Mouse (Mus musculus): ENCODE data around the gene Fam19a5. TPM values are rescaled to one million over a fixed set of nuclear protein-coding genes. Genes with fewer than 3 reads are reported as not detected.

Fam19a5 gene
- polyA plus RNA-seq, 1 experiment from 2014 or later, result 3.0 TPM

DNA sequence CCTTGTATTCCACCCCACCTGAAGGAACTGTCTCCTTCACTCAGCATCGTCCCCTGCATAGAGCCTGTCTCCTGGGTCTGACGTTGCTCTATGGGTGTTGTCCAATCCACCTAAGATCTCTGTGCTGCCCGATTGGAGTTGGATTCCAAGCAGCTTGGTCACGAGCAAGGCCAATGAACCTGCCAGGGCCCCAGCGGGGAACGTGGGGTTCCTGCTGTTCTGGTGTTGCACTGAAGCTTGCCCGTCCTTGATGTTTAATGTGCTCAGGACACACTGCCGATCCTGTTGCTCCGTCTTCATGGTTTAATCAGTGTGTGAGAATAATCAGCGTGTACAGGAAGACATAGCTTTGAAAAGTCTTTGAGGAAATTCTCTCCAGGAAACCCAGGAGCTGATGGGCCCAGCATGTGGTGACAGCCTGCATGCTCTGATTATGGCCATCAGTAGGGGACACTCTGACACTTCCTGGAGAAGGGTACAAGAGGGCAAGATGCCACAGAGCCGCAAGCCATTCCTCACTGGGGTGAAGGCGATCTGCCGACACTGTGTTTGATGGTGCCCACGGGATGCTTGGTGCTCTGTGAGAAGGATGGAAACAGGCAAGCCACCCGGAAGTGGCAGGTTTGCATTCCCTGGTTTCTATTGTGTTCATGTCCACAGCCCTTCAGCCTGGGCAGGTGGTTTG is 147.3 kb downstream of the Fam19a5 start:
- Histone ChIP-seq H3K9me3 (replicated peaks) (no peaks in the 10 kb centered on the region), H3K4me3 (no peak overlapping the region), H3K4me1 (peaks cover 17% of the 10 kb centered on the region), H3K27ac (peak overlapping the region; percentile 6; the same call in 1 of the 2 replicates), H3K36me3 (no peaks in the 10 kb centered on the region), H3K27me3 (ENCODE audit: low read depth, poor library complexity, severe bottlenecking) (no peaks in the 10 kb centered on the region)
- DNase-seq (ENCODE audit: low spot score), result no peak
- WGBS, result 88% methylated on average over 15 of the region's 15 CpGs

GRCm38 (mm10) chr15:87691958-87692357 is 147.9 kb downstream of the Fam19a5 start:
- Histone ChIP-seq H3K4me3 (no peak overlapping the region), H3K27ac (no peak overlapping the region), H3K36me3 (no peaks in the 10 kb centered on the region), H3K27me3 (ENCODE audit: low read depth, poor library complexity, severe bottlenecking) (no peaks in the 10 kb centered on the region), H3K4me1 (peaks cover 12% of the 10 kb centered on the region), H3K9me3 (replicated peaks) (no peaks in the 10 kb centered on the region)
- WGBS, result 88% methylated on average over 4 of the region's 4 CpGs
- DNase-seq (ENCODE audit: low spot score), result no peak

DNA sequence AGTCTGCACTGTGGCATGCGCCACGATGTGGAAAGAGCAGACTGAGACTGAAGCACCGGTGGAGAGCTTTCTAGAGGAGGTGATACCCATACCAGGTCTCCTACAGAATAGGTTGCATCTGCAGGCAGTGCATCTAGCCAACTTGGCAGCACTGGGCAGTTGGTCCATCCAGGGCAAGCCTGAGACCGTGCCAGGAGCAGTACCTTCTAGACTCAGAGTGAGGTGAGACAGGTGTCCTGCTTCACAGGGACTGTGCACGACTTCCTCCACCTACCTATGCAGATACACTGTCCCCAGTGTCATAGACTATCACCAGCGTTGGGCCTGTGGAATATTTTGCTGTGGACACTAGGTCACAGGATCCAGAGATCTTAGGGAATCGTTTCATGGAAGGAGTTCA is 148.3 kb downstream of the Fam19a5 start:
- WGBS, result 91% methylated on average over 7 of the region's 7 CpGs
- DNase-seq (ENCODE audit: low spot score), result no peak
- Histone ChIP-seq H3K36me3 (no peaks in the 10 kb centered on the region), H3K4me1 (peaks cover 12% of the 10 kb centered on the region), H3K4me3 (no peak overlapping the region), H3K27ac (no peak overlapping the region), H3K9me3 (replicated peaks) (no peaks in the 10 kb centered on the region), H3K27me3 (ENCODE audit: low read depth, poor library complexity, severe bottlenecking) (no peaks in the 10 kb centered on the region)

- Histone ChIP-seq H3K9me3 (replicated peaks) (no peaks in the 10 kb centered on the region), H3K36me3 (no peaks in the 10 kb centered on the region), H3K27ac (no peak overlapping the region), H3K27me3 (ENCODE audit: low read depth, poor library complexity, severe bottlenecking) (no peaks in the 10 kb centered on the region), H3K4me1 (peaks cover 12% of the 10 kb centered on the region), H3K4me3 (no peak overlapping the region)
- no peak for DNase-seq (ENCODE audit: low spot score)
- WGBS, result 67% methylated on average over 4 of the region's 4 CpGs
Observed at GRCm38 (mm10) chr15:87692865-87693513, 148.9 kb downstream of the Fam19a5 start.

DNA sequence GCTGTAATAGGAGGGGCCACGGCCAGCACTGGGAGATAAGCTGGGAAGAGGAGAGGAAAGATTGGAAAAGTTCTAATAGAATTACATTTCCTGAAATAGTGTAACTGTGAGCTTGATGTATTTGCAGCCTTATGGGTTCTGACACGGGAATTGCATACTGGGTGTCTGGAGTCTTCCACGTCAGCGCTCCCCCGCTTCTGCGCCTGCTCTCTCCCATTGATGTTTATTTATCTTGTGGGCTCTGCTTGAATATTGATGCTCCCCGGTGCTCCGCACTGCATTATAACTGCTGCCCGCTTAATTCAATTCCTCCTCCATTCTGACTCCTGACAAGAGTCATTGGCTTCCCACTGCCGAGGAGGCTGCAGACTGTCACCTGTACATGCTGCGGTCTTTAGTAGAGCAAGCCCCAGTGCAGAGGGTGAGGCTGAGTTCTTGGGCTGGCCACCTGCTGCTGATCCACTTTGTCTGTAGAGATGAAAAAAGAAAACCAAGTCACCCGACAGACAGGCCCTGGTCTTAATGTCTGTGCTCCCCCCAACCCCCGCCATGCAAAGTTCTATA is 153.4 kb downstream of the Fam19a5 start:
- DNase-seq (ENCODE audit: low spot score), result no peak
- Histone ChIP-seq H3K36me3 (no peaks in the 10 kb centered on the region), H3K27me3 (ENCODE audit: low read depth, poor library complexity, severe bottlenecking) (no peaks in the 10 kb centered on the region), H3K27ac (no peak overlapping the region), H3K4me1 (peaks cover 9% of the 10 kb centered on the region), H3K4me3 (no peak overlapping the region), H3K9me3 (replicated peaks) (no peaks in the 10 kb centered on the region)
- 90% methylated on average over 13 of the region's 13 CpGs for WGBS

GRCm38 (mm10) chr15:87698562-87699320 is 154.6 kb downstream of the Fam19a5 start:
- DNase-seq (ENCODE audit: low spot score), result no peak
- no peak overlapping the region for H3K4me3 ChIP-seq
- no peak overlapping the region for H3K27ac ChIP-seq
- no peaks in the 10 kb centered on the region for H3K9me3 ChIP-seq (replicated peaks)
- H3K4me1 ChIP-seq, result peaks cover 9% of the 10 kb centered on the region
- no peaks in the 10 kb centered on the region for H3K36me3 ChIP-seq
- no peaks in the 10 kb centered on the region for H3K27me3 ChIP-seq (ENCODE audit: low read depth, poor library complexity, severe bottlenecking)
- 70% methylated on average over 14 of the region's 14 CpGs for WGBS

DNA sequence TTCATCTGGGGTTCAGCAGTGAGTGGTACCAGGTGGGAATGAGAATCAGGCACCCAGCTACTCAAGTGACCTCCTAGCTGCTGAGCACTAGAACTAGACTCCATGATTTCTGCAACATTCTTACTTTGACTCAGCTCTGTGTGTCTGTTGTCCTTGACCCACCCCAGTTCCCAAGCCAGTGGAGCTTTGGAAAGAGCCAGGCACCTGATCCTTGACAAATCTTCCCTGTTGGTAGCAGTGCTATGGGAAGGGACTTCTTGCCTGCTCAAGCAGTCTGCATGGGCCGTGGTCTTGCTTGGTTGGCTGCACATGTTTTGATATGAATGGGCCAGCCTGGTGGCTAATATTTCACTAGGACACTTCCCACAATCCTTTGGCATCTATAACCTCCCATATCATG is 158.7 kb downstream of the Fam19a5 start:
- Histone ChIP-seq H3K27ac (no peak overlapping the region), H3K4me3 (no peak overlapping the region), H3K27me3 (ENCODE audit: low read depth, poor library complexity, severe bottlenecking) (no peaks in the 10 kb centered on the region), H3K4me1 (peaks cover 9% of the 10 kb centered on the region), H3K9me3 (replicated peaks) (no peaks in the 10 kb centered on the region), H3K36me3 (no peaks in the 10 kb centered on the region)
- no peak for DNase-seq (ENCODE audit: low spot score)
- 100% methylated on average over 1 of the region's 1 CpGs for WGBS

DNA sequence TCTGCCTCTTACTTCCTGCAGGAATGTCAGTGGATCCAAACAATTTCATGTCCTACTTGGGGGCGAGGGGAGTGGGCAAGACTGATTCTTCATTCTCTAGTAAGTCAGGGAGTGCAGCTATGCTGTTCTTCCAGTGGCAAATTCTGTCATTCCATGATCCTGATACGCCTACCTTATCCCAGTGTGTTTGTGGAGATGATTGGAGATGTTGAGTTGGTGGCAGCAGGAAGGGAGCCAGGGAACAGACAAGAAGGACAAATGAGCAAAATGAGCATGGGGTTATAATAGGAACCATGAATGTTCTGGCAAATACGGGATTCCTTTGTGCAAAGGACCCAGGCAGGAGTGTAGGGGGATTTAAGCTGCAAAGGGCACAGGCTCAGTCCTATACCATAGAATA is 159.2 kb downstream of the Fam19a5 start:
- 91% methylated on average over 3 of the region's 3 CpGs for WGBS
- Histone ChIP-seq H3K27ac (no peak overlapping the region), H3K9me3 (replicated peaks) (no peaks in the 10 kb centered on the region), H3K4me3 (no peak overlapping the region), H3K36me3 (no peaks in the 10 kb centered on the region), H3K4me1 (peaks cover 8% of the 10 kb centered on the region), H3K27me3 (ENCODE audit: low read depth, poor library complexity, severe bottlenecking) (no peaks in the 10 kb centered on the region)
- no peak for DNase-seq (ENCODE audit: low spot score)

- 88% methylated on average over 4 of the region's 4 CpGs for WGBS
- DNase-seq (ENCODE audit: low spot score), result no peak
- H3K4me3 ChIP-seq, result no peak overlapping the region
- H3K4me1 ChIP-seq, result peaks cover 9% of the 10 kb centered on the region; the same call in 1 of the 2 replicates
- H3K27me3 ChIP-seq (ENCODE audit: low read depth, poor library complexity, severe bottlenecking), result no peaks in the 10 kb centered on the region
- H3K36me3 ChIP-seq, result no peaks in the 10 kb centered on the region
- H3K9me3 ChIP-seq (replicated peaks), result no peaks in the 10 kb centered on the region
- H3K27ac ChIP-seq, result no peak overlapping the region
Observed at GRCm38 (mm10) chr15:87711790-87712189, 167.7 kb downstream of the Fam19a5 start.

- Histone ChIP-seq H3K27me3 (ENCODE audit: low read depth, poor library complexity, severe bottlenecking) (no peaks in the 10 kb centered on the region), H3K36me3 (no peaks in the 10 kb centered on the region), H3K4me3 (no peak overlapping the region), H3K9me3 (replicated peaks) (no peaks in the 10 kb centered on the region), H3K27ac (no peak overlapping the region), H3K4me1 (peaks cover 9% of the 10 kb centered on the region; the same call in 1 of the 2 replicates)
- no peak for DNase-seq (ENCODE audit: low spot score)
- 87% methylated on average over 8 of the region's 8 CpGs for WGBS
Observed at GRCm38 (mm10) chr15:87712221-87712620, 168.1 kb downstream of the Fam19a5 start.

DNA sequence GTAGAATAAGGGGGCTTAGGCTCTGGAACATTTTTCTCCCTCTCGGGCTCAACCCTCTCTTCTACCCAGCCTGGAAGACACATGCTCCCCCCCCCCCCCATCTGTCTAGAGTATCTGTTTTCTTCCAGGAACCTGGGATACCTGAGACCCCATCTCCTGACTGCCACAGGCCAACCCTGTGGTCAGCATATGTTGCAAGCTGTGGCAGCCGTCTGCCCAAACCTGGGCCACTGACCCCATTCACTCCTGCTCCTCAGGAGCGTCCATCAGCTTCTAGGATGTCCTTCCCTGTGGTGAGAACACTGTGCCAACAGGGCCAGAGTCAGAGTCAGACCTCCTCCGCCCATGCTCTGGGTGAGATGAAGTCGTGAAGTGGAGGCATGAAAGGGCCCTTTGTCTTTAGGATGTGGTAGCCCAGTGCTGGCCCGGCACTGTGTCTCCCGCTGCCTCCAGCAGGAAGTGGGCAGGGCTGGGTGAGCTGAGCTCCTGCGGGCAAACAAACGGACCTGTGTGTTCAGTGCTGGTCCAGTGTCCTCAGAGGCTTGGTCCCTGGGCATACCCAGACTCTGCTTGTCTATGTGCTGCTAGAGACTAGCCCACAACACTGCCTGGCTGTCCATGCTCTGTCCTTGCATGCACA is 171.1 kb downstream of the Fam19a5 start:
- Histone ChIP-seq H3K9me3 (replicated peaks) (no peaks in the 10 kb centered on the region), H3K4me3 (no peak overlapping the region), H3K4me1 (peaks cover 9% of the 10 kb centered on the region; the same call in 1 of the 2 replicates), H3K36me3 (no peaks in the 10 kb centered on the region), H3K27me3 (ENCODE audit: low read depth, poor library complexity, severe bottlenecking) (no peaks in the 10 kb centered on the region), H3K27ac (peak overlapping the region; percentile 71)
- no peak for DNase-seq (ENCODE audit: low spot score)
- WGBS, result 83% methylated on average over 9 of the region's 9 CpGs

- no peak for DNase-seq (ENCODE audit: low spot score)
- 74% methylated on average over 5 of the region's 5 CpGs for WGBS
- H3K4me1 ChIP-seq, result peaks cover 9% of the 10 kb centered on the region; the same call in 1 of the 2 replicates
- H3K27me3 ChIP-seq (ENCODE audit: low read depth, poor library complexity, severe bottlenecking), result no peaks in the 10 kb centered on the region
- H3K4me3 ChIP-seq, result no peak overlapping the region
- H3K36me3 ChIP-seq, result no peaks in the 10 kb centered on the region
- H3K27ac ChIP-seq, result 0 out of 2 replicates have a peak overlapping the region, but pooled peaks have one; percentile 20
- no peaks in the 10 kb centered on the region for H3K9me3 ChIP-seq (replicated peaks)
Observed at GRCm38 (mm10) chr15:87717056-87717455, 173.0 kb downstream of the Fam19a5 start.
